Mouse (Mus musculus): ENCODE data around the gene Cd274.

- TF ChIP-seq POLR2A (IDR thresholded peaks at IDR 0.05; ENCODE audit: low read depth, low read length) (no peak), CTCF (IDR thresholded peaks at IDR 0.05; ENCODE audit: borderline replicate concordance, insufficient read depth, low read length) (no peak)
Measured at GRCm38 (mm10) chr19:29393333-29393732, 26.1 kb downstream of the Cd274 start.

Data from embryonic fibroblast, embryonic 13.5 days (primary cell).